Mouse (Mus musculus) C2C12 (cell line): ENCODE data around the gene Olfr223. TPM values are rescaled to one million over a fixed set of nuclear protein-coding genes. Genes with fewer than 3 reads are reported as not detected.
A peak's percentile ranks its signal among the peaks of the same experiment; 100 is the strongest.
"Not testable (repeated sequence)": the region's sequence is repeated elsewhere in the genome, so short reads cannot be mapped to it uniquely, and the experiment has no call there.

Experiments used
- H3K27me3 ChIP-seq: one replicate; pipeline ENCODE4 v1.6.1; 2011; ENCODE audit not compliant: control insufficient read depth, insufficient read depth, insufficient read length
- H3K36me3 ChIP-seq: one replicate; pipeline ENCODE4 v1.6.1; 2011; ENCODE audit not compliant: control insufficient read depth, insufficient read depth
- H3K4me3 ChIP-seq: one replicate; pipeline ENCODE4 v1.5.1; 2011; ENCODE audit warnings: mild to moderate bottlenecking, control low read depth; ENCODE audit not compliant: poor library complexity, insufficient read depth, severe bottlenecking
- H3K79me2 ChIP-seq: one replicate; pipeline ENCODE4 v1.6.1; 2011; ENCODE audit not compliant: control insufficient read depth, insufficient read depth
- H3K79me3 ChIP-seq: one replicate; pipeline ENCODE4 v1.6.1; 2011; ENCODE audit warnings: low read depth, control low read depth
- H3ac ChIP-seq: one replicate; pipeline ENCODE3; 2011; ENCODE audit warnings: low read depth; ENCODE audit not compliant: control insufficient read depth, insufficient read length
- CEBPB ChIP-seq: IDR thresholded peaks from one replicate; pipeline ENCODE4 v1.6.1; 2011; ENCODE audit warnings: low read depth, mild to moderate bottlenecking, control low read depth, moderate library complexity
- CTCF ChIP-seq: IDR thresholded peaks from one replicate; pipeline ENCODE4 v1.5.1; 2011; ENCODE audit not compliant: control insufficient read depth, insufficient read depth, insufficient read length
- FOSL1 ChIP-seq: IDR thresholded peaks from one replicate; pipeline ENCODE4 v1.8.0; 2011; ENCODE audit warnings: mild to moderate bottlenecking, low read length; ENCODE audit not compliant: poor library complexity, insufficient read depth, severe bottlenecking
- MAX ChIP-seq: IDR thresholded peaks from one replicate; pipeline ENCODE4 v1.6.1; 2011; ENCODE audit warnings: mild to moderate bottlenecking, control low read depth
- MYOD1 ChIP-seq: IDR thresholded peaks from one replicate; pipeline ENCODE4 v1.6.1; 2011; ENCODE audit warnings: low read depth; ENCODE audit not compliant: control insufficient read depth, insufficient read length
- MYOG ChIP-seq: IDR thresholded peaks from one replicate; pipeline ENCODE4 v1.6.1; 2011; ENCODE audit not compliant: control insufficient read depth, insufficient read length; ENCODE audit errors: extremely low read depth
- USF1 ChIP-seq: IDR thresholded peaks from one replicate; pipeline ENCODE4 v1.6.1; 2011; ENCODE audit warnings: low read depth, mild to moderate bottlenecking, control low read depth, moderate library complexity
- polyA plus RNA-seq: library from polyadenylated mRNA; unstranded; fragments of >200 nt; fragmentation: generic; extraction: Trizol; gene quantifications from one replicate; pipeline ENCODE4 v1.2.1, GENCODE M21; 2012; ENCODE audit warnings: missing spikeins

Olfr223 gene
- polyA plus RNA-seq, 1 experiment: not detected

GRCm38 (mm10) chr11:59589496-59589895 is 3.6 kb downstream of the Olfr223 start:
- Histone ChIP-seq H3K79me3 (no peaks in the 10 kb centered on the region), H3K36me3 (no peaks in the 10 kb centered on the region), H3K79me2 (no peaks in the 10 kb centered on the region), H3K4me3 (no peak overlapping the region), H3ac (no peak overlapping the region), H3K27me3 (peaks cover 12% of the 10 kb centered on the region)
- TF ChIP-seq FOSL1 (no peak), MYOG (no peak), MAX (no peak), MYOD1 (no peak), USF1 (no peak), CTCF (no peak), CEBPB (no peak)

- no peaks in the 10 kb centered on the region for H3K79me3 ChIP-seq
- H3K36me3 ChIP-seq: no peaks in the 10 kb centered on the region
- no peak for TF ChIP-seq CEBPB
- TF ChIP-seq MYOD1: no peak
- no peak for TF ChIP-seq FOSL1
- no peak for TF ChIP-seq MYOG
- TF ChIP-seq MAX: no peak
- TF ChIP-seq USF1: no peak
- no peak for TF ChIP-seq CTCF
- H3K79me2 ChIP-seq: no peaks in the 10 kb centered on the region
- H3ac ChIP-seq: no peak overlapping the region
- H3K4me3 ChIP-seq: no peak overlapping the region
- peaks cover 11% of the 10 kb centered on the region for H3K27me3 ChIP-seq
Measured at GRCm38 (mm10) chr11:59584539-59584938, 8.6 kb downstream of the Olfr223 start.

GRCm38 (mm10) chr11:59576135-59576534 is 17.0 kb downstream of the Olfr223 start, which contains the start of gene Olfr222:
TSS of gene Olfr222 (minus strand) at chr11:59576235.
- H3K79me2 ChIP-seq, H3K79me3 ChIP-seq, H3K36me3 ChIP-seq, H3K4me3 ChIP-seq, H3ac ChIP-seq: not testable (repeated sequence)
- peaks cover 20% of the 10 kb centered on the region for H3K27me3 ChIP-seq

- Histone ChIP-seq H3K79me3 (no peaks in the 10 kb centered on the region), H3K36me3 (no peaks in the 10 kb centered on the region), H3ac (no peak overlapping the region), H3K79me2 (no peaks in the 10 kb centered on the region), H3K27me3 (peaks cover 23% of the 10 kb centered on the region), H3K4me3 (no peak overlapping the region)
- TF ChIP-seq MYOG (no peak), MAX (no peak), CTCF (no peak), CEBPB (no peak), MYOD1 (no peak), USF1 (no peak), FOSL1 (no peak)
Measured at GRCm38 (mm10) chr11:59575726-59576125, 17.4 kb downstream of the Olfr223 start.

GRCm38 (mm10) chr11:59569306-59569705 is 23.8 kb downstream of the Olfr223 start:
- no peaks in the 10 kb centered on the region for H3K36me3 ChIP-seq
- TF ChIP-seq MAX (no peak), CTCF (peak; percentile 2)
- peaks cover 15% of the 10 kb centered on the region for H3K27me3 ChIP-seq
- H3K4me3 ChIP-seq: no peak overlapping the region
- no peak overlapping the region for H3ac ChIP-seq
- H3K79me2 ChIP-seq: no peaks in the 10 kb centered on the region
- H3K79me3 ChIP-seq: no peaks in the 10 kb centered on the region

- Histone ChIP-seq H3ac (no peak overlapping the region), H3K79me3 (no peaks in the 10 kb centered on the region), H3K27me3 (peaks cover 15% of the 10 kb centered on the region), H3K36me3 (no peaks in the 10 kb centered on the region), H3K4me3 (no peak overlapping the region), H3K79me2 (no peaks in the 10 kb centered on the region)
- TF ChIP-seq CTCF (no peak), CEBPB (no peak), FOSL1 (no peak), MYOD1 (no peak)
Measured at GRCm38 (mm10) chr11:59562837-59563236, 30.3 kb downstream of the Olfr223 start.
